Mouse (Mus musculus): ENCODE measurements around the gene Muc4. TPM values are rescaled to one million over a fixed set of nuclear protein-coding genes. Genes with fewer than 3 reads are reported as not detected.

Muc4 gene
- total RNA-seq, 2 experiments from 2014 or later = 0.08 to 0.10 TPM

- no peak for DNase-seq (ENCODE audit: low spot score)
- intact Hi-C loops (cut with DNase I) = no loop called here
These were observed 11.9 kb upstream of the Muc4 start for GRCm38 (mm10) chr16:32723767-32724166.

- DNase-seq (ENCODE audit: low spot score) = no peak
- intact Hi-C loops (cut with DNase I) = no loop called here
These were observed 11.4 kb upstream of the Muc4 start for GRCm38 (mm10) chr16:32724259-32724658.

- no peak for DNase-seq (ENCODE audit: low spot score)
- intact Hi-C loops (cut with DNase I) = no loop called here
These were observed 9.2 kb upstream of the Muc4 start for GRCm38 (mm10) chr16:32726501-32726900.

- no peak for DNase-seq (ENCODE audit: low spot score)
- intact Hi-C loops (cut with DNase I) = no loop called here
These were observed 7.4 kb upstream of the Muc4 start for GRCm38 (mm10) chr16:32728240-32728639.

GRCm38 (mm10) chr16:32728730-32729129 is 7.0 kb upstream of the Muc4 start:
- intact Hi-C loops (cut with DNase I) = no loop called here
- no peak for DNase-seq (ENCODE audit: low spot score)

GRCm38 (mm10) chr16:32733213-32733612 is 2.5 kb upstream of the Muc4 start:
- DNase-seq (ENCODE audit: low spot score) = no peak
- intact Hi-C loops (cut with DNase I) = no loop called here

GRCm38 (mm10) chr16:32736022-32736421 is 336 bp downstream of the Muc4 start:
- intact Hi-C loops (cut with DNase I) = no loop called here
- DNase-seq (ENCODE audit: low spot score) = no peak

GRCm38 (mm10) chr16:32740003-32740663 is 4.4 kb downstream of the Muc4 start:
- intact Hi-C loops (cut with DNase I) = no loop called here
- DNase-seq (ENCODE audit: low spot score) = no peak

- DNase-seq (ENCODE audit: low spot score) = no peak
- intact Hi-C loops (cut with DNase I) = no loop called here
These were observed 5.7 kb downstream of the Muc4 start for GRCm38 (mm10) chr16:32741366-32741765.

- DNase-seq (ENCODE audit: low spot score) = no peak
- intact Hi-C loops (cut with DNase I) = no loop called here
These were observed 7.0 kb downstream of the Muc4 start for GRCm38 (mm10) chr16:32742712-32743111.

- intact Hi-C loops (cut with DNase I) = no loop called here
These were observed 10.2 kb downstream of the Muc4 start for GRCm38 (mm10) chr16:32745852-32746251.

GRCm38 (mm10) chr16:32750242-32751127 is 14.8 kb downstream of the Muc4 start:
- DNase-seq (ENCODE audit: low spot score) = no peak
- intact Hi-C loops (cut with DNase I) = no loop called here

More at GRCm38 (mm10) chr16:32745852-32746251, 10.2 kb downstream of the Muc4 start:
- no peak for DNase-seq (ENCODE audit: low spot score)

- intact Hi-C loops (cut with DNase I) = no loop called here
- DNase-seq (ENCODE audit: low spot score) = no peak
These were observed 28.9 kb downstream of the Muc4 start for GRCm38 (mm10) chr16:32764550-32764949.

GRCm38 (mm10) chr16:32764961-32765360 is 29.3 kb downstream of the Muc4 start:
- intact Hi-C loops (cut with DNase I) = no loop called here
- no peak for DNase-seq (ENCODE audit: low spot score)

GRCm38 (mm10) chr16:32766904-32767303 is 31.2 kb downstream of the Muc4 start:
- intact Hi-C loops (cut with DNase I) = no loop called here
- DNase-seq (ENCODE audit: low spot score) = no peak

- DNase-seq (ENCODE audit: low spot score) = no peak
- intact Hi-C loops (cut with DNase I) = no loop called here
These were observed 41.0 kb downstream of the Muc4 start for GRCm38 (mm10) chr16:32776676-32777075.

- intact Hi-C loops (cut with DNase I) = no loop called here
These were observed 43.3 kb downstream of the Muc4 start for GRCm38 (mm10) chr16:32778956-32779355.

GRCm38 (mm10) chr16:32783324-32784062 is 47.8 kb downstream of the Muc4 start:
- DNase-seq (ENCODE audit: low spot score) = no peak
- intact Hi-C loops (cut with DNase I) = no loop called here

More at GRCm38 (mm10) chr16:32778956-32779355, 43.3 kb downstream of the Muc4 start:
- DNase-seq (ENCODE audit: low spot score) = no peak

- no peak for DNase-seq (ENCODE audit: low spot score)
- intact Hi-C loops (cut with DNase I) = no loop called here
These were observed 49.2 kb downstream of the Muc4 start for GRCm38 (mm10) chr16:32784840-32785239.

GRCm38 (mm10) chr16:32790056-32790455 is 54.4 kb downstream of the Muc4 start:
- intact Hi-C loops (cut with DNase I) = no loop called here
- no peak for DNase-seq (ENCODE audit: low spot score)

- intact Hi-C loops (cut with DNase I) = no loop called here
- no peak for DNase-seq (ENCODE audit: low spot score)
These were observed 59.5 kb downstream of the Muc4 start for GRCm38 (mm10) chr16:32795177-32795576.
